Mouse (Mus musculus) left cerebral cortex, adult 18-20 months (tissue): ENCODE data around the gene Gm7978. TPM values are rescaled to one million over a fixed set of nuclear protein-coding genes. Genes with fewer than 3 reads are reported as not detected.
"Not testable (repeated sequence)": the region's sequence is repeated elsewhere in the genome, so short reads cannot be mapped to it uniquely, and the experiment has no call there.

Experiments used
- DNase-seq, 2 experiments: peaks; one replicate each; pipeline ENCODE4 v3.0.0; 2021 to 2022; ENCODE audit warnings: low spot score in 2 of 2, mixed read lengths in 1 of 2
- long read RNA-seq, 2 experiments: library from polyadenylated mRNA; stranded (forward); transcript quantifications; one replicate each; pipeline ENCODE4 v2.0.0; 2021
- total RNA-seq, 2 experiments: library from RNA; stranded (reverse); gene quantifications; 2 replicates each; pipeline ENCODE4 v1.2.3; 2021

Gene Gm7978
- total RNA-seq: not detected
- long read RNA-seq, experiment 1: 0 reads
- long read RNA-seq, experiment 2: 0 reads

- DNase-seq: not testable (repeated sequence)
Observed at GRCm38 (mm10) chr5:95736073-95736472, at the start of gene Gm7978. Gene Gm7978 (minus strand): TSS chr5:95736173.

GRCm38 (mm10) chr5:95775690-95776089 is 39.7 kb upstream of the Gm7978 start, which contains the start of gene E330014E10Rik:
Gene E330014E10Rik (plus strand): TSS chr5:95775990.
- DNase-seq: not testable (repeated sequence)

- DNase-seq: not testable (repeated sequence)
Observed at GRCm38 (mm10) chr5:95741714-95742113, 5.7 kb upstream of the Gm7978 start, which contains the start of gene Gm7982. Gene Gm7982 (plus strand): TSS chr5:95742014.

Other genes with a start within 250 kb of the Gm7978 start
- not detected for gene Gm3286, start 225.4 kb downstream of the Gm7978 start, total RNA-seq
- not detected for gene Gm7971, start 141.3 kb downstream of the Gm7978 start, total RNA-seq
- gene Gm7982, start 5.8 kb upstream of the Gm7978 start, total RNA-seq: not detected
- not detected for gene E330014E10Rik, start 39.8 kb upstream of the Gm7978 start, total RNA-seq
- not detected for gene Cxcl13, start 220.8 kb upstream of the Gm7978 start, total RNA-seq